Mouse (Mus musculus): ENCODE results near the gene Fgf22. TPM values are rescaled to one million over a fixed set of nuclear protein-coding genes. Genes with fewer than 3 reads are reported as not detected.

The Fgf22 gene
- polyA plus RNA-seq, 1 experiment from 2014 or later, result 0.30 TPM

DNA sequence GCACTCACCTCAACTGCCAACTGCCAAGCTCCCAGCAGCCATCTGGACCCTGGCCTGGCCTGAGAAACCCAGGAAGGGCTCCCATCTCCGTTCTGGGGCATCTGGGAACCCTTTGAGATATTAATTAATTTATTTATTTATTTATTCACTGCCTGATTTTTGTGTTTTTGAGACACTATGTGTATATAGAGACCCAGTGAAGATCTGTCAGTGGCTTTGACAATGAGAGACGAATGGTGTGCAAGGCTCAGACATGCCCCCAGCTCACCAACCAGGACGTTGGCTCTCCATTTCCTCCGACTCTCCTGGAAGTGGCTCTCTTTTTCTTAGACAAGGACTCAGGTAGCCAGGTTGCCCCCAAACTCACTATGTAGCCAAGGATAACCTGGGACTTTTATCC lies 36.0 kb downstream of the Fgf22 start, which contains the start of gene Prss57:
Gene Prss57 (minus strand): TSS at position 101 of the 400 bp plus-strand sequence.
- H3K9me3 ChIP-seq (ENCODE audit: low read depth, low read length), result no peaks in the 10 kb centered on the region
- H3K9ac ChIP-seq, result no peak within 1 kb of the TSS
- DNase-seq, result no peak
- no peaks in the 10 kb centered on the region for H3K36me3 ChIP-seq (ENCODE audit: insufficient read depth)
- peaks cover 7% of the 10 kb centered on the region for H3K4me1 ChIP-seq (ENCODE audit: insufficient read depth)
- no peak within 1 kb of the TSS for H3K27ac ChIP-seq (ENCODE audit: low read depth)
- no peak within 1 kb of the TSS for H3K4me2 ChIP-seq
- 70% methylated on average over 4 of the region's 4 CpGs for WGBS
- ATAC-seq (ENCODE audit: insufficient read depth), result no peak
- H3K27me3 ChIP-seq (ENCODE audit: insufficient read depth, low read length), result no peaks in the 10 kb centered on the region
- no peak for TF ChIP-seq CTCF (IDR thresholded peaks at IDR 0.05; ENCODE audit: low read depth)
- H3K4me3 ChIP-seq (ENCODE audit: low read depth, low read length), result no peak within 1 kb of the TSS

DNA sequence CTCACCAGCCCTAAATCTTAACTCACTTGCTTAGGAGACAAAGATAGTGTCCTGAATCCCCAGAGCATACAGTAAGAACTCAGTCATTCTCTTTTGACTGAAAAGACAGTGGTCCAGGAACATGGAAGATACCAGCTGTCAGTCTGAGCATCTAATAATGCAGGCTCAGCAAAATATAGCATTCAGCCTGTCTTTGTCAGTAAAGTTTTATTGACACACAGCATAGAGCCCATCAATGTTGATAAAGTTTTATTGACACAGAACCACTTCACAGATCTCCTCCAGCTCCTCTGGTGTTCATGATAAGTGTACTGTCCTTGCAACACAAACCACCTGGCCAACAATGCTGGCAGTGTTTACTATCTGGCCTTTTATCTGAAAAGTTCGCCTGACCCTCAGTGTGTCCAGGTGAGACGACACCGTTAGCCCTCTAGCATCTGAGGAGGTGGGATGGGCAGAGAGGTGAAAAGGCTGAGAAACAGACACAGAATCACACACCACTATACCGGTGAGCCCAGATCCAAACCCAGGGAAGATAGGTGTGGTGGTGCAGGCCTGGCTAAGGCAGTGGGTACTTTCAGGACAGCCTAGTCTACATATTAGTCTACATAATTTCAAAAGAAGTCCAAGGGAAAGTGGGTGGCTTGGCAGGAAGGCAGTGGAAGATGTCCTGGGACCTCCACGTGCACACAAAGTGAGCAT lies 37.6 kb downstream of the Fgf22 start:
- Histone ChIP-seq H3K4me3 (ENCODE audit: low read depth, low read length) (0 out of 2 replicates have a peak overlapping the region, but pooled peaks have one; percentile 92), H3K4me2 (no peak overlapping the region; the same call in 1 of the 2 replicates), H3K9me3 (ENCODE audit: low read depth, low read length) (no peaks in the 10 kb centered on the region), H3K4me1 (ENCODE audit: insufficient read depth) (peaks cover 7% of the 10 kb centered on the region), H3K27ac (ENCODE audit: low read depth) (no peak overlapping the region), H3K36me3 (ENCODE audit: insufficient read depth) (no peaks in the 10 kb centered on the region), H3K9ac (0 out of 2 replicates have a peak overlapping the region, but pooled peaks have one; percentile 88), H3K27me3 (ENCODE audit: insufficient read depth, low read length) (no peaks in the 10 kb centered on the region)
- DNase-seq (no peak), ATAC-seq (ENCODE audit: insufficient read depth) (no peak)
- no peak for TF ChIP-seq CTCF (IDR thresholded peaks at IDR 0.05; ENCODE audit: low read depth)
- WGBS, result 65% methylated on average over 5 of the region's 5 CpGs

DNA sequence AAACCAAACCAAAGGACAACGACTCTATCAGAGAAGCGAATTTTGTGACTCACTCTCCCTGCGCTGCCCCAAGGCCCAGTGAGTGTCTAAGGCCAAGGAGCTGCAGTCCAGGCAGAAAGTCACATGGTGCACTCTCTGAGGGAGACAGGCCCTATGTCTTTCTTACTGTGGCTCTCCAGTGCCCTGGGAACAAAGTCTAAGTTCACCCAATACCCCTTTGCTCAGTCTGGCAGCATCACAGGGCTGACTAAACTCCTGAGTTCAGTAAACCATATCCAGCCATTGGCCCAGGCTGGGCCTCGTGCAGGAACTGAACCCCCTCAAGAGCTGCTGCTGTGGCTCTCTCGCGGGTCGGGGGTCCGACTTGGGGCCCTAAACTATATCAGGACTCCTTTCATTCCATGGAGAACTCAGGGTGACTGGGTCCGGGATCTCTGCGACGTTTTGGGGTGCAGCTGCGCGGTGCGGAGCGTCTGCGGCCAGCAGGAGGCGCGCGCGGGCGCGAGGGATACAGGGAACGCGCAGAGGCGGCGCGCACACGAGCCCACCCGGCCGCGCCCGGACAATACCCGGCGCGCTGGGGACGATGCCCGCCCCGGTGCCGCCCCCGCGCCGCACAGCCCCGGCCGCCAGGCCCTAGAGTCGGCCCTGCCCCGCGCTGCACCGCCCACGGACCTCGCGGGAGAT lies 38.3 kb downstream of the Fgf22 start, which contains the start of gene Palm:
Gene Palm (plus strand): TSS at position 522 of the 687 bp plus-strand sequence.
- Histone ChIP-seq H3K4me3 (ENCODE audit: low read depth, low read length) (peak within 1 kb of the TSS; percentile 92), H3K9me3 (ENCODE audit: low read depth, low read length) (no peaks in the 10 kb centered on the region), H3K9ac (peak within 1 kb of the TSS; percentile 88), H3K4me2 (peak within 1 kb of the TSS; percentile 95), H3K27ac (ENCODE audit: low read depth) (peak within 1 kb of the TSS; percentile 80; the same call in 1 of the 2 replicates), H3K4me1 (ENCODE audit: insufficient read depth) (peaks cover 7% of the 10 kb centered on the region), H3K27me3 (ENCODE audit: insufficient read depth, low read length) (no peaks in the 10 kb centered on the region), H3K36me3 (ENCODE audit: insufficient read depth) (no peaks in the 10 kb centered on the region)
- TF ChIP-seq CTCF (IDR thresholded peaks at IDR 0.05; ENCODE audit: low read depth), result peak; percentile 74
- ATAC-seq (ENCODE audit: insufficient read depth) (peak; percentile 64), DNase-seq (peak; percentile 91)
- WGBS, result 6% methylated on average over 48 of the region's 51 CpGs

DNA sequence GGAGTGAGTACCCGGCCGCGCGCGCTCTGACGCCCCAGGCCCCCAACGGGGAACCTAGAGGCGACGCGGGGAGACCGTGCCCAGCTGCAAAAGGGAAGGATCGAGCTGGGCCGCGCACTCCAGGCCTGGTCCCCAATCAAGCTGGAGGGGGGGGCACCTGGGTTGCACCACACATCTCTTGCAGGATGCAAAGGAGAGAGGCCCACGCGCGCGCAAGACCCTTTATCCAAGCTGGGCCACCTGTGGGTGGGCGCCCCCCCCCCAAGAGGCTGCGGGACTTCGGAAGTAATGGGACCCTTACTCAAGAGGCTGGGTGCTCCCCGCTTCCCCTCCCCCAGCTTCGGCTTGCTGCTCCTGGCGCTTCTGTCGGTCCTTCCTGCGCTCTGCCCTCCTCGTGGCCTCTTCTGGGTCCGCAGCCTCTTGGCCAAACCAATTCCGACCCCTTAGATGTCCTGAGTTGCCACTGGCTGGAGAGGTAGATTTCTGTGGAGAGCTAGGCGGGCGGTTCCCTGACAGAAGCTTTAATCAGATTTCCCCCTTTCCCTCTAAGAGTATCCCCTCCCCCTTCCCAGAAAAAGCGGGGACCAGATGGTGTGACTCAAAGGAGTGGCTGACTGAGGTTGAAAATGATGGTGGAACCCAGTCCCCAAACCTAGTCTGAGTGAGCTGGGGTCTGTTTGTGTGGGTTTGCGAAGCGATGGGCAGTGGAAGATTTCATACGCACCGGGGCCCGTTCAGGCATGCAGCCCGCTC lies 39.0 kb downstream of the Fgf22 start:
- Histone ChIP-seq H3K4me1 (ENCODE audit: insufficient read depth) (peaks cover 7% of the 10 kb centered on the region), H3K36me3 (ENCODE audit: insufficient read depth) (no peaks in the 10 kb centered on the region), H3K9me3 (ENCODE audit: low read depth, low read length) (no peaks in the 10 kb centered on the region), H3K4me3 (ENCODE audit: low read depth, low read length) (peak overlapping the region; percentile 92), H3K9ac (peak overlapping the region; percentile 88), H3K27me3 (ENCODE audit: insufficient read depth, low read length) (no peaks in the 10 kb centered on the region), H3K27ac (ENCODE audit: low read depth) (peak overlapping the region; percentile 80; the same call in 1 of the 2 replicates), H3K4me2 (peak overlapping the region; percentile 95)
- ATAC-seq (ENCODE audit: insufficient read depth) (peak; percentile 60), DNase-seq (peak; percentile 64)
- no peak; the same call in 1 of the 2 replicates for TF ChIP-seq CTCF (IDR thresholded peaks at IDR 0.05; ENCODE audit: low read depth)
- 1% methylated on average over 38 of the region's 38 CpGs for WGBS

DNA sequence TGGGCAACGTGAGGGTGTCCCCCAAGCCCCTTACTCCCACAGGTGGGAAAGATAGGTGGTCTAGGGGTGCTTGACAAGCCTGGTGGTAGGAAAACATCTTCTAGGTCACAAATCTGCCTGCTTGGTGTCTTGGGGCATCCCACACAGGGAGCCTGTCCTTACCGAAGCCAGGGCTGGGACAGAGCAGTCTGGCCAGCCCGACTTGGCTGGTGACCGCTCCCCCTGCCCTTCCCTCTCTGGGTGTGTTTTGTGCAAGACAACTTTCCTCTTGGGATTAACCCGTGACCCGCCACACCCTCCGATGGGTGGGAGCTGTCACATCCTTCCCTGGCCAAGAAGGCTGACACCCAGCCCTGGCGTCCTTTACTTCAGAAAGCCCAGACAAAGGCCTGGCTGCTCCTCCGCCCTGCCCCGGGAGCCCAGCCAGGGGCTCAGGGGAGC lies 39.6 kb downstream of the Fgf22 start:
- Histone ChIP-seq H3K4me2 (peak overlapping the region; percentile 95), H3K9me3 (ENCODE audit: low read depth, low read length) (no peaks in the 10 kb centered on the region), H3K36me3 (ENCODE audit: insufficient read depth) (no peaks in the 10 kb centered on the region), H3K9ac (peak overlapping the region; percentile 88), H3K27me3 (ENCODE audit: insufficient read depth, low read length) (no peaks in the 10 kb centered on the region), H3K27ac (ENCODE audit: low read depth) (peak overlapping the region; percentile 80; the same call in 1 of the 2 replicates), H3K4me3 (ENCODE audit: low read depth, low read length) (peak overlapping the region; percentile 92), H3K4me1 (ENCODE audit: insufficient read depth) (peaks cover 7% of the 10 kb centered on the region)
- TF ChIP-seq CTCF (IDR thresholded peaks at IDR 0.05; ENCODE audit: low read depth), result no peak
- DNase-seq (peak; percentile 52), ATAC-seq (ENCODE audit: insufficient read depth) (peak; percentile 56; the same call in 1 of the 2 replicates)
- WGBS, result 9% methylated on average over 10 of the region's 10 CpGs

DNA sequence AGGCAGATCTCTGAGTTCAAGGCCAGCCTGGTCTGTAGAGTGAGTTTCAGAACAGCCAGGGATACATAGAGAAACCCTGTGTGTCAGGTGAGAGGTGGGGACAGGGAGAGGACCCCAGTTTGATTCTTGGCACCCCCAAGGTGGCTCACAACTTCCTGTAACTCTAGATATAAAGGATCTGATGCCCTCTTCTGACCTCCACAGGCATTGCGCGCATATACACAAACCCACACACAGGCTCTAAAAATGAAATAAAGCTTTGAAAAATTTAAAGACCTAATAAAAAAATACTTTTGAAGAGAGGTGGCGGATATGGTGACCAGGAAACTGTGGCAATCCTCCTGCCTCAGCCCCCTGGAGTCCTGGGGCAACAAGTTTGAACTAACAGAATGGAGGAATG lies 41.0 kb downstream of the Fgf22 start:
- Histone ChIP-seq H3K9me3 (ENCODE audit: low read depth, low read length) (no peaks in the 10 kb centered on the region), H3K4me2 (no peak overlapping the region), H3K4me1 (ENCODE audit: insufficient read depth) (peaks cover 7% of the 10 kb centered on the region), H3K27ac (ENCODE audit: low read depth) (no peak overlapping the region), H3K4me3 (ENCODE audit: low read depth, low read length) (no peak overlapping the region), H3K36me3 (ENCODE audit: insufficient read depth) (no peaks in the 10 kb centered on the region), H3K27me3 (ENCODE audit: insufficient read depth, low read length) (no peaks in the 10 kb centered on the region), H3K9ac (no peak overlapping the region)
- 97% methylated on average over 3 of the region's 3 CpGs for WGBS
- DNase-seq (no peak), ATAC-seq (ENCODE audit: insufficient read depth) (no peak)
- no peak for TF ChIP-seq CTCF (IDR thresholded peaks at IDR 0.05; ENCODE audit: low read depth)
